Mouse (Mus musculus) cerebellum, adult 2 months (tissue): ENCODE measurements around the gene Myo16.

Source experiments
- CTCF ChIP-seq: fragments of 200-500 bp; IDR thresholded peaks from 2 replicates; pipeline ENCODE4 v1.5.1; 2011; ENCODE audit warnings: low read depth, mild to moderate bottlenecking, control low read depth, low read length, moderate library complexity, borderline replicate concordance; ENCODE audit not compliant: insufficient read depth
- POLR2A ChIP-seq: fragments of 200-500 bp; IDR thresholded peaks from 2 replicates; pipeline ENCODE4 v1.6.1; 2011; ENCODE audit warnings: low read length, control low read depth, borderline replicate concordance; ENCODE audit not compliant: insufficient read depth

DNA sequence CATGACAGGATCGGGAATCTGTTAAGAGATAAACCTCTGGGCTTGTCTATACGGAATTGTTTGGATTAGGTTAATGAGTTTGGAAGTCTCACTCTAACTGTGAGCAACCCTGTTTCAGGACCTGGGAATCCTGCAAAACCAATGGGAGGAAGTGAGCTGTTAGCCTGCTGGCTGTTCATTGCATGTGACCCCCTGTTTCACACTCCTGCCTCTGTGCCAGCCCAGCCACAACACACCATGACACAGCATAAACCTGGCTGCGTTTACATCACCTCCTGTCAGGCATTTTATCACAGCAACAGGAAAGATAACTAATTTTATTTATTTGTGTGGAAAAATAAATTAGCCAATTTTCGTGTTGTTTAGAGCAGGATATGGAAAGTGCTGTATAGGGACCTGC, 138.9 kb downstream of the Myo16 start:
- TF ChIP-seq POLR2A: no peak
- no peak for TF ChIP-seq CTCF
